Mouse (Mus musculus): ENCODE data around the gene Pde4c. TPM values are rescaled to one million over a fixed set of nuclear protein-coding genes. Genes with fewer than 3 reads are reported as not detected.

Gene Pde4c
- polyA plus RNA-seq, 1 experiment from 2014 or later: 8.8 TPM

DNA sequence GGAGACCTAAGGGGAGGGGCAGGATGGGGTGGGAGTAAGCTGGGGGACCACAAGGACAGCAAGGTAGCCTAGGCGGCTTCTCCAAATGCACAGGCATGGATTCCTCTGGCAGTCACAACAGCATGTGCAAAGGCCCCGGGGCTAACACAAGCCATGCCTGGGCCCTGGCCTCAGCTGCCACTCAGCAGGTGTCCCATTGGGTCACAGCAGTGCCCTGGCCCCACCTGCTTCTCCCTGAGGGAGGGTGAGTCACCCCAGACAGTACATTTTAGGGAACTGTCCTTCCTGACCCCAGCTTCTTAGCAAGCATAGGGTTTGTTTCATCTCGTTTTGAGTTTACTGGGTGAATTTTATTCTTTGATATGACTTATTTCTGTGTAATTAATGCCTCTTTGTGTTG lies 40.8 kb upstream of the Pde4c start:
- H3K27me3 ChIP-seq (ENCODE audit: insufficient read depth, low read length): no peaks in the 10 kb centered on the region
- no peak overlapping the region for H3K27ac ChIP-seq (ENCODE audit: low read length)
- H3K9me3 ChIP-seq (ENCODE audit: low read length): no peaks in the 10 kb centered on the region
- no peak overlapping the region for H3K4me3 ChIP-seq (ENCODE audit: low read length)
- peak overlapping the region; percentile 42 for H3K4me2 ChIP-seq (replicated peaks; ENCODE audit: low read depth, low read length)
- peak; percentile 2; the same call in 1 of the 2 replicates for ATAC-seq (ENCODE audit: low FRiP score, low TSS enrichment)
- H3K4me1 ChIP-seq (ENCODE audit: insufficient read depth, low read length): peaks cover 11% of the 10 kb centered on the region; the same call in 1 of the 2 replicates
- WGBS: 70% methylated on average over 3 of the region's 3 CpGs
- H3K9ac ChIP-seq (replicated peaks; ENCODE audit: low read length): peak overlapping the region; percentile 52
- H3K36me3 ChIP-seq (ENCODE audit: insufficient read depth, low read length): peaks cover 6% of the 10 kb centered on the region

DNA sequence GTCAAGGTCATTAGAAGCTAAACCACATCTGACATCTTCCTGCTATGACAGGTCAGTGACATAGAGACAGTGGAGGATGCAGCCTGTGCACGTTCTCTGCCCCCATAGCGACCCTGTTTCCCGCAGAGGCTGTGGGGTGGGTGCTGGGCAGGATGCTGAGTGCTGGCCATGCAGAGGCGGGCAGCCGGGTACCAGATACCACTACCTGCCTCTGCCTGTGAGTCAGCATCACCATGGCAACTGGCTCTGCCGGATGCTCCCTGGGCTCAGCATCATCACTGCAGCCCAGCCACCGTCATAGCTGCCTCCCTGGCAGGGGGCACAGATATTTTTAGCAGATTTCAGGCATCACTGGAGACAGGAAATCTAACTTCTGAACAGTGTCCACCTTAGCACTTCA lies 39.2 kb upstream of the Pde4c start:
- no peak for ATAC-seq (ENCODE audit: low FRiP score, low TSS enrichment)
- H3K4me1 ChIP-seq (ENCODE audit: insufficient read depth, low read length): peaks cover 6% of the 10 kb centered on the region; the same call in 1 of the 2 replicates
- H3K27ac ChIP-seq (ENCODE audit: low read length): no peak overlapping the region
- H3K9me3 ChIP-seq (ENCODE audit: low read length): no peaks in the 10 kb centered on the region
- no peak overlapping the region for H3K9ac ChIP-seq (replicated peaks; ENCODE audit: low read length)
- H3K27me3 ChIP-seq (ENCODE audit: insufficient read depth, low read length): no peaks in the 10 kb centered on the region
- whole genome bisulfite sequencing: 46% methylated on average over 7 of the region's 7 CpGs
- H3K4me3 ChIP-seq (ENCODE audit: low read length): no peak overlapping the region
- H3K36me3 ChIP-seq (ENCODE audit: insufficient read depth, low read length): no peaks in the 10 kb centered on the region
- no peak overlapping the region for H3K4me2 ChIP-seq (replicated peaks; ENCODE audit: low read depth, low read length)

DNA sequence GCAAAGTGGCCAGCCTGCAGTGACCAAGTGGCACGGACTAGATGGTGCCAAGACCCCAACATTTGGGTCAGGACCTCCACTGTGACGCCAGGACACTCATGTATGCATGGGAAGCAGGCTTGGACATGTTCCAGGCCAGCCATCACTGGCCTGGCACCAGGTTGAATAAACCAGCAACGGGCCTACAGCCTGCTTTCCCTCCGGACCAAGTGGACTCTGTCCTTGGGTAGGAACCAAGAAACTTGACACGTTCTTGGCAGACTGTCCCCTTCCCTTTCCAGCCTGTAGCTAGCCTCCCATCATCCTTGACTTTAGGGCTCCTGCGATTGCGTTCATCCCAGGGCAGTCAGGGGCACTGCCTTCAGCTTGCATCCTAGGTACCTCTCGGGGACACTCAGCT lies 35.9 kb upstream of the Pde4c start:
- WGBS: 74% methylated on average over 8 of the region's 8 CpGs
- no peaks in the 10 kb centered on the region for H3K27me3 ChIP-seq (ENCODE audit: insufficient read depth, low read length)
- H3K27ac ChIP-seq (ENCODE audit: low read length): no peak overlapping the region
- H3K36me3 ChIP-seq (ENCODE audit: insufficient read depth, low read length): no peaks in the 10 kb centered on the region
- H3K4me2 ChIP-seq (replicated peaks; ENCODE audit: low read depth, low read length): no peak overlapping the region
- no peak overlapping the region for H3K4me3 ChIP-seq (ENCODE audit: low read length)
- H3K4me1 ChIP-seq (ENCODE audit: insufficient read depth, low read length): peaks cover 15% of the 10 kb centered on the region
- H3K9ac ChIP-seq (replicated peaks; ENCODE audit: low read length): 0 out of 2 replicates have a peak overlapping the region, but pooled peaks have one; percentile 1
- ATAC-seq (ENCODE audit: low FRiP score, low TSS enrichment): no peak
- H3K9me3 ChIP-seq (ENCODE audit: low read length): no peaks in the 10 kb centered on the region

DNA sequence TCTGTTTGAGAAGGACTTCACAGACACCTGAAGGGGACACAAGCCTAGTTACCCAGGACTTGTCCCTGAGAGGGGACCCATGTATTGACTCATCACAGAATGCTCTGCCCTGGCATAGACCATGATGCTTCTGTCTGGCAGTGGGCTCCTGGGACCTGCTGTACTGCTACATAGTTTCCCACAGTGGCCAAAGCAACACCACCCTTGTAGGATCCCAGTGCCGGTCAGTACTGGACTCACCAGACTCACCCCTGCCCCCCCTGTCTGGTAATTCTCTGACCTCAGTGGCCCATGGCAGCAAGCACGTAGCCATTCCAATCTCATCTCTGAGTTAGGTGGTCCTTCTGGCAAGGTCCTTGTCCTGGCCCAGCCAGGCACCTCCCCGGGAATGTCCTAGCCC lies 35.4 kb upstream of the Pde4c start:
- WGBS: 90% methylated on average over 3 of the region's 3 CpGs
- H3K27ac ChIP-seq (ENCODE audit: low read length): no peak overlapping the region

DNA sequence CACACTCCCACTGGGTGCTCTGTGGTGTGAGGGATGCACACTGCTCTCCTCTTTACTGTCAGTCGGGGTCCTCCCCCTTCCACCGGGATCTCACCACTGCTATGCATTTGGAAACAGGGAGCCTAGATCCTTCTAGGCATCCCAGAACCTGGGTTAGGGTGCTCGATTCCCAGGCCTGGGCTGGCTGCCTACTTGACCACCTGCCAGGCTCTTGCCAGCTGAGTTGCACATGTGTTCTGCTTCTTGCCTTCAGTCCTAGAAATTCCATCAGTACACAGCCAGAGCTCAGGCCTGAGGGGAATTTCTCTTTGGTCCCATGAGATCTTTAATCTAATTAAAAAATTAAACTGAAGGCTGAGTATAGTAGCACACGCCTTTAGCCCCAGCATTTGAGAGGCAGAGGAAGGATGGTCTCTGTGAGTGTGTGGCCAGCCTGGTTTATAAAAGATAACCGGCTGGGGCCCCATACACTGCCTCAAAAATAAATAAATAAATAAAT lies 33.6 kb upstream of the Pde4c start:
- Histone ChIP-seq H3K27me3 (ENCODE audit: insufficient read depth, low read length) (no peaks in the 10 kb centered on the region), H3K27ac (ENCODE audit: low read length) (no peak overlapping the region), H3K4me1 (ENCODE audit: insufficient read depth, low read length) (peaks cover 25% of the 10 kb centered on the region), H3K36me3 (ENCODE audit: insufficient read depth, low read length) (no peaks in the 10 kb centered on the region), H3K4me3 (ENCODE audit: low read length) (no peak overlapping the region), H3K9me3 (ENCODE audit: low read length) (no peaks in the 10 kb centered on the region), H3K4me2 (replicated peaks; ENCODE audit: low read depth, low read length) (no peak overlapping the region), H3K9ac (replicated peaks; ENCODE audit: low read length) (0 out of 2 replicates have a peak overlapping the region, but pooled peaks have one; percentile 29)
- no peak for ATAC-seq (ENCODE audit: low FRiP score, low TSS enrichment)
- WGBS: 77% methylated on average over 5 of the region's 5 CpGs

More for the DNA sequence above, 35.4 kb upstream of the Pde4c start:
- H3K9ac ChIP-seq (replicated peaks; ENCODE audit: low read length): no peak overlapping the region
- no peaks in the 10 kb centered on the region for H3K27me3 ChIP-seq (ENCODE audit: insufficient read depth, low read length)
- no peak overlapping the region for H3K4me3 ChIP-seq (ENCODE audit: low read length)
- no peaks in the 10 kb centered on the region for H3K9me3 ChIP-seq (ENCODE audit: low read length)
- H3K36me3 ChIP-seq (ENCODE audit: insufficient read depth, low read length): no peaks in the 10 kb centered on the region
- peaks cover 15% of the 10 kb centered on the region for H3K4me1 ChIP-seq (ENCODE audit: insufficient read depth, low read length)
- ATAC-seq (ENCODE audit: low FRiP score, low TSS enrichment): no peak
- no peak overlapping the region for H3K4me2 ChIP-seq (replicated peaks; ENCODE audit: low read depth, low read length)

DNA sequence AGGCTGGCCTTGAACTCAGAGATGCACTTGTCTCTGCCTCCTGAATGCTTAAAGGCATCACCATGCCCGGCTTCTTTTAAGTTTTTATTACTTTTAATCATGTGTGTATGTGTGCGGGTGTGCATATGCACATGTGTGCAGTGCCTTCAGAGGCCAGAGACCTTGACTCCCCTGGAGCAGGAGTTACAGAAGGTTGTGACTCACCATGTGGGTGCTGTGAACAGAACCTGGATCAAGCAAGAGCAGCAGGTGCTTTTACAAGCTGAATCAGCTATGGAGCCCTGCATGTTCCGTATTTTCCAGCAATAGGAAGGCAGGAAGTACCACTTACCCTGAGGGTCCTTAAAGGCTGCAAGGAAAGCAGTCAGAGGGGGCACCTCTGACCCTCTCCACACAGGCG lies 32.3 kb upstream of the Pde4c start:
- H3K27me3 ChIP-seq (ENCODE audit: insufficient read depth, low read length): no peaks in the 10 kb centered on the region
- WGBS: 49% methylated on average over 4 of the region's 4 CpGs
- H3K36me3 ChIP-seq (ENCODE audit: insufficient read depth, low read length): no peaks in the 10 kb centered on the region
- H3K27ac ChIP-seq (ENCODE audit: low read length): peak overlapping the region; percentile 89
- H3K9ac ChIP-seq (replicated peaks; ENCODE audit: low read length): peak overlapping the region; percentile 75
- no peaks in the 10 kb centered on the region for H3K9me3 ChIP-seq (ENCODE audit: low read length)
- ATAC-seq (ENCODE audit: low FRiP score, low TSS enrichment): no peak; the same call in 1 of the 2 replicates
- peak overlapping the region; percentile 59 for H3K4me2 ChIP-seq (replicated peaks; ENCODE audit: low read depth, low read length)
- peak overlapping the region; percentile 33; the same call in 1 of the 2 replicates for H3K4me3 ChIP-seq (ENCODE audit: low read length)
- H3K4me1 ChIP-seq (ENCODE audit: insufficient read depth, low read length): peaks cover 37% of the 10 kb centered on the region

DNA sequence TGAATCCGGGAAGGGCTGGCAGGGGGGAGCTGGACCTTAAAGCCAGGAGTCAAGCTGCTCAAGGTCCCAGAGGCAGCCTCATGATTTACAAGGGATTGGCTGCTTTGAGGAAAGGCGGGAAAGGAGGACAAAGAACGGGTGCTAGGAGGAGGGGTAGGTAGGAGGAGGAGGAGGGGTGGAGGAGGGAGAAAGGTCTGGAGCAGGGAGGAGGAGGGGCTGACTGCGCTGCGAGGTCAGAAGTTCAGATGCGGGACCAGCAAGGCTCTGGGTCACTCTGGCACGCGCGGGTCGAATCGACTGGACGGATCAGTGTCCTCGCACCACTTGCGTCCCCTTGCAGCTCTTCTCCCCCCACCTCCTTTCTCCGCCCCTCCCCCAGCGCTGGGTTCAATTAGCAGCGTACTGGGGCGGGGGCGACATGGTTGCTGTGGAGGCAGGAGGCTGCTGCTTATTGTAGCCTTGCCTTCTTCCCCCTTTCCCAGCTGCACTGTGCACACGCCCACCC lies 31.7 kb upstream of the Pde4c start:
- Histone ChIP-seq H3K9me3 (ENCODE audit: low read length) (no peaks in the 10 kb centered on the region), H3K36me3 (ENCODE audit: insufficient read depth, low read length) (no peaks in the 10 kb centered on the region), H3K27me3 (ENCODE audit: insufficient read depth, low read length) (no peaks in the 10 kb centered on the region), H3K4me2 (replicated peaks; ENCODE audit: low read depth, low read length) (peak overlapping the region; percentile 59), H3K4me3 (ENCODE audit: low read length) (peak overlapping the region; percentile 33), H3K27ac (ENCODE audit: low read length) (peak overlapping the region; percentile 89), H3K9ac (replicated peaks; ENCODE audit: low read length) (peak overlapping the region; percentile 75), H3K4me1 (ENCODE audit: insufficient read depth, low read length) (peaks cover 43% of the 10 kb centered on the region)
- peak; percentile 60 for ATAC-seq (ENCODE audit: low FRiP score, low TSS enrichment)
- 2% methylated on average over 19 of the region's 20 CpGs for WGBS

DNA sequence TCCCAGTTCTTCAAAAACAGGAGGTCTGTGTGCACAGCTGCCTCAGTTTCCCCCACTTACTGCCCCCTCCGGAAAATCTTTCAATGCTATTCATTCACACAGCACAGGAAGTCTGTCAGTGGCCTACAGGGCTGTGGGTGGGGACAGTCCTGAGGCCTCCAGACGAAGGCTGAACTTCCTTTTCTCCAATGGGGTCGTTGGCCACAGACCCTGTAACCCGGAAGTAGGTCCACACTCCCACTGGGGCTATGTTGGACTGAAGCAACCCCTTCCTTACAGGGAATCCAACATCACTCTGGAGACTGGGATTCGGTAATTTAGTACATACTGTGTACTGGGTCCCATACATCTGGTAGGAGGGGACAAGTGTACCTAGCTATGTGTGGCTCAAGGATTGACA lies 29.9 kb upstream of the Pde4c start:
- ATAC-seq (ENCODE audit: low FRiP score, low TSS enrichment): no peak
- H3K4me3 ChIP-seq (ENCODE audit: low read length): no peak overlapping the region
- H3K9ac ChIP-seq (replicated peaks; ENCODE audit: low read length): no peak overlapping the region
- H3K27ac ChIP-seq (ENCODE audit: low read length): 0 out of 2 replicates have a peak overlapping the region, but pooled peaks have one; percentile 1
- H3K36me3 ChIP-seq (ENCODE audit: insufficient read depth, low read length): no peaks in the 10 kb centered on the region
- no peaks in the 10 kb centered on the region for H3K27me3 ChIP-seq (ENCODE audit: insufficient read depth, low read length)
- H3K4me1 ChIP-seq (ENCODE audit: insufficient read depth, low read length): peaks cover 57% of the 10 kb centered on the region
- H3K9me3 ChIP-seq (ENCODE audit: low read length): no peaks in the 10 kb centered on the region
- H3K4me2 ChIP-seq (replicated peaks; ENCODE audit: low read depth, low read length): no peak overlapping the region
- 56% methylated on average over 5 of the region's 5 CpGs for WGBS

DNA sequence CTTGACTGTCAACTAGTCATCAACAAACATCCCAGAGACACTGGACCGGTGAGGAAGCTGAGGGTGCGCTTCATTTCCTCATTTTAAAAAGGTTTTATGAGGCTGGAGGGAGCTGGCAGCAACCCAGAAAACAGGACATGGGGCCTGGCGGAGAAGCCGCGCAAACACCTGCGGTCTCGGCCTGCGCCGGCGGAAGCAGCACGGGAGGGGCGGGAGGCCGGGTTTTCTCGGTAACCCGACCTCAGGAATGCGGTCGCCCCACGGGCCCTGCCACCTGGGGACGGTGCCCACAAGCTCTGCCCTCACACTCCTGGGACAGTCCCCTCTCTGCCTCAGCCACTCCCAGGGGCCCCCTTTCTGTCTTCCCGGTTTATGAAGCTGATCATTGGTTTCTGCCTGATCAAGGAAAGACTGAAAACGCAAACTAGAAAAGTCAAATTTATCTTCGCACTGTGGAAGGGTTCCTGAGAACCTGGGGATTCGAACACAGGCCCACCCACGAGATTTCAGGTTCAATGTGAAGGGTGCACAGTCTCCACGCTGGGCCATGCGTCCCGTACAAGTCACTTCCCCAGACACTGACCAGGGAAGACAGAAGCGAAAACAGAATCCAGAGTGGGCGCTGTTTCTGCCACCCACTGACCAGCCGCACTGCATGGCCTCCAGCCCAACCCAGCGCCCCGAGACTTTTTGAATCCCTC lies 28.1 kb upstream of the Pde4c start:
- peak overlapping the region; percentile 61 for H3K9ac ChIP-seq (replicated peaks; ENCODE audit: low read length)
- peak overlapping the region; percentile 96 for H3K27ac ChIP-seq (ENCODE audit: low read length)
- no peak for ATAC-seq (ENCODE audit: low FRiP score, low TSS enrichment)
- H3K27me3 ChIP-seq (ENCODE audit: insufficient read depth, low read length): no peaks in the 10 kb centered on the region
- H3K4me2 ChIP-seq (replicated peaks; ENCODE audit: low read depth, low read length): peak overlapping the region; percentile 14
- H3K4me3 ChIP-seq (ENCODE audit: low read length): peak overlapping the region; percentile 6; the same call in 1 of the 2 replicates
- WGBS: 25% methylated on average over 32 of the region's 32 CpGs
- H3K4me1 ChIP-seq (ENCODE audit: insufficient read depth, low read length): peaks cover 57% of the 10 kb centered on the region
- no peaks in the 10 kb centered on the region for H3K9me3 ChIP-seq (ENCODE audit: low read length)
- H3K36me3 ChIP-seq (ENCODE audit: insufficient read depth, low read length): no peaks in the 10 kb centered on the region
